Mouse (Mus musculus) MEL-GATA-1-ER (cell line): ENCODE results near the gene Olfr1204.

ENCODE experiments used
- DNase-seq: peaks from one replicate; pipeline ENCODE4 v3.0.0-alpha.2; 2012; ENCODE audit warnings: low read depth; ENCODE audit errors: extremely low read depth

Olfr1204 gene

GRCm38 (mm10) chr2:88848992-88849391 lies at the start of gene Olfr1204:
Gene Olfr1204 (plus strand): TSS chr2:88849292.
- DNase-seq = no peak

- no peak for DNase-seq
Measured at GRCm38 (mm10) chr2:88814196-88814595, 34.9 kb upstream of the Olfr1204 start, which contains the start of gene Olfr1202. Gene Olfr1202 (plus strand): TSS chr2:88814496.

DNA sequence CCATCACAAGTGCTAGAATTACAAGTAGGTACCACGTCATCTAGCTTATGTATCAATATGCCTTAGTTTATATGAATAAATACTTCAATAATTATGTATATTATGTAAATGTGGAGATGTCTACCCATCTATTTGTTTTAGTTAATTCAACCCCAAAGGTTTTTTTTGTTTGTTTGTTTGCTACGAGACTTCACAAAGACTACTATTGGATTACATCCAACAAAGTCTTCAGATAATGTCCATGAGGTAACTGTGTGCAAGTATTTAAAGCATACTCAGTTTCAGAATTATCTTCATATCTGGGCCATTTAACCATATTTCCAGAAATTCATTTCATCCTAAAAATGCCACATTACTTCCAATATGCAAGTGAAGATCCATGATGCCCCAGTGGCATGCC lies 19.7 kb upstream of the Olfr1204 start, which contains the start of gene Olfr1205:
Gene Olfr1205 (plus strand): TSS at position 301 of the 400 bp plus-strand sequence.
- DNase-seq = no peak

- DNase-seq = no peak
Measured at GRCm38 (mm10) chr2:88838477-88838876, 10.6 kb upstream of the Olfr1204 start.

GRCm38 (mm10) chr2:88862931-88863330 lies 13.8 kb downstream of the Olfr1204 start, which contains the start of gene Olfr1206:
Gene Olfr1206 (plus strand): TSS chr2:88863231.
- no peak for DNase-seq

GRCm38 (mm10) chr2:88902211-88902610 lies 53.1 kb downstream of the Olfr1204 start, which contains the start of gene Olfr1208:
Gene Olfr1208 (minus strand): TSS chr2:88902311.
- DNase-seq = no peak
